Mouse (Mus musculus) left cerebral cortex, adult 18-20 months (tissue): ENCODE measurements around the gene Col26a1. TPM values are rescaled to one million over a fixed set of nuclear protein-coding genes. Genes with fewer than 3 reads are reported as not detected.
A peak's percentile ranks its signal among the peaks of the same experiment; 100 is the strongest.
"Not testable (repeated sequence)": the region's sequence is repeated elsewhere in the genome, so short reads cannot be mapped to it uniquely, and the experiment has no call there.

Experiments used
- DNase-seq, 2 experiments: peaks; one replicate each; pipeline ENCODE4 v3.0.0; 2021 to 2022; ENCODE audit warnings: low spot score in 2 of 2, mixed read lengths in 1 of 2
- total RNA-seq, 2 experiments: library from RNA; stranded (reverse); gene quantifications; 2 replicates each; pipeline ENCODE4 v1.2.3; 2021

Gene Col26a1
- total RNA-seq, 2 experiments from 2014 or later = 7.3 to 8.8 TPM

- DNase-seq = no peak
Measured at GRCm38 (mm10) chr5:136759781-136760180, 123.2 kb downstream of the Col26a1 start.

DNA sequence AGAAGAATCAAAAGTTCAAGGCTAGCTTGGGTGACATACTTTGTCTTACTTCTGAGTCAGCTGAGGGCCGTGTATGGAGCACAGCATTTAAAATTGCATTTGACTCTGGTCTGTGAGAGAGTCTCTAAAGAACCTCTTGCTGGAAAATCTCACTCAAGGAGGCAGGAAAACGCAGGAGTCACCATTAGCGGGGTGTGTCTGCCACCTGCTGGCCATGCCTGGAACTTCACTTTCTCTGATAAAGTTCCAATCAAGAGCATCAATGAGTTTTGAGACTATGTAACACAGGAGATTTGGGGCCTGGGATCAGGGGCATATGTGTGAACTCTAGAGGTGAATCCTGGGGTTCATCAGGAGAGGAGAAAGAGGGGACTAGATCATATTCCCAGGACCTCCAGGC is 127.3 kb downstream of the Col26a1 start:
- peak; percentile 72 to 74 for DNase-seq

GRCm38 (mm10) chr5:136754053-136754591 is 128.9 kb downstream of the Col26a1 start:
- no peak for DNase-seq

DNA sequence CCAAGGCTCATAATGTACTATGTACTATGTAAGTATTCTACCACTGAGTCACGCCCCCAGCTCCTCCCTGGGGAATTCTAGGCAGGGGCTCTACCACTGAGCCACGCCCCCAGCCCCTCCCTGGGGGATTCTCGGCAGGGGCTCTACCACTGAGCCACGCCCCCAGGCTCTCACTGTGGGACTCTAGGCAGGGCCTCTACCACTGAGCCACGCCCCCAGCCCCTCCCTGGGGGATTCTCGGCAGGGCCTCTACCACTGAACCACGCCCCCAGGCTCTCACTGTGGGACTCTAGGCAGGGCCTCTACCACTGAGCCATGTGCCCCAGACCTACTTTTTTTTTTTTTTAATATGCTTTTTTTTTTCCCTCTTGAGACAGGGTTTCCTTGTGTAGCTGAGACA is 129.8 kb downstream of the Col26a1 start:
- not testable (repeated sequence) for DNase-seq

GRCm38 (mm10) chr5:136752104-136752503 is 130.9 kb downstream of the Col26a1 start:
- no peak for DNase-seq

DNA sequence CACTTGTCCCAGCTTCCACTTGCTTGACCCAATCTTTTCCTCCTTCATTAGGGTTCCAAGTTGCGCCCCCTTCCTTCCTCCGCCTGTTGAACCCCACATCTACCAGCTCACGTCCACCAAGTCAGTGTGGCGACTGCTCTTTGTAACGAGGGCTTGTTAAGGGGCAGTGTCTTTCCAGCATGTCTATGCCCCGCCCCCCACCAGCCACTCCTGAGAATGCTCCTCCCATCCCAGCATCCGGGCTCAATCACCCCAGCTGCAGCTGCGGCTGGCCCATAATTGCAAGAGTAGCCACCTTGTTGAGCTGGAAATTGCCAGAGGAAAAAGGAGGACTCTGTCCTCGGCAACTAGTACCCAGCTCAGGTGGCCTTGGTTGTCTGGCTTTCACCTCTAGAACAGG is 136.4 kb downstream of the Col26a1 start:
- no peak for DNase-seq

GRCm38 (mm10) chr5:136738918-136739317 is 144.1 kb downstream of the Col26a1 start:
- no peak for DNase-seq

DNA sequence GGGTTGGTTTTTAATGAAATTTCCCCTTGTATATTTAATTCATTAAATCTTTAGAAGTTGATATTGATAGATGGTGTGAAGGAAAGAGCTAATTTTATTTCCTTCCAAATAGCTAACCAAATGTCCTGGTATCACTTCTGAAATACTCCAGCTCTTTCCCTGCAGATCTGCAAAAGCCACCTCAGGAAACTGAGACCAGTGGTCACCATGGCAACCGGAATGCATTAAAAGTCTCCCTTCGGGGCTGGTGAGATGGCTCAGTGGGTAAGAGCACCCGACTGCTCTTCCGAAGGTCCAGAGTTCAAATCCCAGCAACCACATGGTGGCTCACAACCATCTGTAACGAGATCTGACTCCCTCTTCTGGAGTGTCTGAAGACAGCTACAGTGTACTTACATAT is 156.7 kb downstream of the Col26a1 start:
- DNase-seq = not testable (repeated sequence)

GRCm38 (mm10) chr5:136721596-136721995 is 161.4 kb downstream of the Col26a1 start:
- DNase-seq = no peak

DNA sequence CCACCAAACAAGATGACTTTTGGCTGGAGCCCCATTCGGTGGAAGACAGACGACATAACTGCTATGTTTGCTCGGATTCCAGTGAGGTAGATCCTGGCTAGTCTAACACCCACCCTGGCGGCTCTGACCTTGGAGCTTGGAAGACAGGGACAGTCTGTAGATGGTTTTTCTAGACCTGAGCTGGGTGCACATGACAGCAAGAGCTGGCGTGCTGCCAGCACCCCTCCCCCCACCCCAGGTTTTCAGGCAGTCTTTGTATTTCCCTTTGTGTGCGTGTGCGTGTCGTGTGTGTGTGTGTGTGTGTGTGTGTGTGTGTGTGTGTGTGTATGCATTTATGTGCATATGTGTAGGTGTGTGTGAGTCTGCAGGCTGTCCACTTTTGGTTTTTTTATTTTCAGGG is 164.4 kb downstream of the Col26a1 start:
- DNase-seq = no peak

DNA sequence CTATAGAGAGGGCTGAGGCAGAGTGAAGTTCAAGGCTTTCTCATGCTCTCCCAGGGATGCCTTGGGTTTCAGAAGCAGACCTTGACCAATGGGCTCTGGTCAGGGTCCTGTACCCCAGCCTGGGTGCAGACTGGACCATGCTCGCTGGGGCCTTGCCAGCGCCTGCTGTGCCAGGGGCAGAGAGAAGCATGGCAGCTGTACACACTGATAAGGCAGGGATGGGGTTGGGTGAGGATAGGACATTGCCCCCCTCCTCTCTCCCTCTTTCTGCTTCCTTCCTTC is 165.5 kb downstream of the Col26a1 start:
- no peak for DNase-seq

DNA sequence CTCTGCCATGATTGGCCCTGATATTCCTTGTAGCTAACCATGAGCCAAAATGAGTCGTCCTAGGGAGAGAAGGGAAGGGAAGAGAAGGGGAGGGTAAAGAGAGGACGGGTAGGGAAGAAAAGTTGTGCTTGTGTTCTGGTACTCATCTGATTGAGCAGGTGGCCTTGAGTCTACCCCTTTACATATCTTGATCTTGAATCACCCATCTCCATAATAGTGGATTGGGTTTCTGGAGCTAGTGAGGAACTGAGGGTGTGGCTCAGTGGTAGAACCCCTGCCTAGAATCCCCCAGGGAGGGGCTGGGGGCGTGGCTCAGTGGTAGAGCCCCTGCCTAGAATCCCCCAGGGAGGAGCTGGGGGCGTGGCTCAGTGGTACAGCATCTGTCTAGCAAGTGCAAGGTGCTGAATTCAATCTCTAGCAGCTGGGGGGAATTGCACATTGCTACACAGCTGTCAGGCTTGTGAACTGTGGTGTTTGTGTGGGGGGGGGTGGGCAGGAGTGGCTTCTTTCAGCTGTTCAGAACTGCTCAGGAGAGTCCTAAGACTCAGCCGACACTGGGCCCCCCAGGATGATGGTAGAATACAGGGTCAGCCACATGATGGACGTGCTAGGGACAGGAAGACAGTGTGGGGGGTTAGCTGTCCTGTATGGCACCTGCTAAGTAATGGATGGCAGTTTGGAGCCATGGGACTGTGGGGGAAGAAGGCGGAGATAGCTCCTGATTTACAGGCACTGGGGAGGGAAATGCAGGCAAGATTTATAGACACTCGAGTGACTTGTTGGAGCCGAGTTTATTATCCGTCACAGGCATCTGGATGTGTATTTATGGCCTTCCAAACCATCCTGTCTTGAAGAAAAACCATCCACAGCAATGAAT is 166.1 kb downstream of the Col26a1 start:
- no peak for DNase-seq

DNA sequence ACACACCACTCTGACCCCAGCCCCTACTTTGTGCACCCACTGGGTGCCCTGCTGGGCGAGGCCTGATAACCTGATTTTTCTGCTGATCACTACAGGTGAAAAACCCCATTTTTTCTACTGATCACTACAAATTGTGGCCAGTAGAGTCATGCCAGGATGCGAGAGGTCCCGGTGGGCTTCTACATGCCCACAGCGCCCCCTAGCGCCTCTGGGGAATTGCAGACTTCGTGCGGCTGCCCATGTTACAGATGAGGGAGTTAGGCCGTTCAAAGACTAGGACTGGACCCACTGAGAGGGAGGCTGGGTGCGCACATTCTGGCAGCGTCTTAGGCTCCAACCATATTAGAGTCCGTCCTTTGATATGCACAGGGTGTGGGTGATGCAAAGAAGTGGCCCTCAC is 168.1 kb downstream of the Col26a1 start:
- DNase-seq = peak in 1 of 2 experiments; percentile 31

DNA sequence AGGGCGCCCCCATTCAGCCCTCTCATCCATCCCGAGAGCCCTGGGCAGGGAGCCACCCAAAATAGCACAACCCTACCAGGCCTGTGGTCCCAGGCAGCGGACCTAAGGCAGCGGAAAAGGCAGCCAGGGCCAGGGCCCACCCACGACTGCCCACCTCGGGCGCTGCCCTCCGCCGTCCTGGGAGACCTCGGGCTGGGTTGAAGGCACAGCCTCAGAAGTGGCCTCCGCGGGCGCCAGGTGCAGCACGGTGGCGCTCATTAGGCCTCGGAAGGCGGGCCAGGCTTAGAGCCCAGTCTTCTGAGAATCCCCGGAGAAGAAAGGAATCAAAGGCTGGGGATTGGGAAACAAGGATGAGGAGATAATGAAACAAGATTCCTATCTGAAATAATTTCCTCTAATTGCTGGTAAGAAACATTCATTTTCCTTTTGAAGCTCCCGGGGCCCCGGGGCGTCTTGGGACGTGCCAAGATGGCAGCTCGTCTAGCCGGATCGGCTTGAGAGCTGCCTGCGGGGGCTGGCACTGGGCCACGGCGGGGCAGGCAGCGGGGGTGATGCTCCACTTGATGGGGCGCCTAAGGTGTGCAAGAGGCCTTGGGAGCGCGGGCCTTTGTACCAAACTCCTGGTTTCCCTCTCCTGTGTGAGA is 168.7 kb downstream of the Col26a1 start:
- no peak for DNase-seq

DNA sequence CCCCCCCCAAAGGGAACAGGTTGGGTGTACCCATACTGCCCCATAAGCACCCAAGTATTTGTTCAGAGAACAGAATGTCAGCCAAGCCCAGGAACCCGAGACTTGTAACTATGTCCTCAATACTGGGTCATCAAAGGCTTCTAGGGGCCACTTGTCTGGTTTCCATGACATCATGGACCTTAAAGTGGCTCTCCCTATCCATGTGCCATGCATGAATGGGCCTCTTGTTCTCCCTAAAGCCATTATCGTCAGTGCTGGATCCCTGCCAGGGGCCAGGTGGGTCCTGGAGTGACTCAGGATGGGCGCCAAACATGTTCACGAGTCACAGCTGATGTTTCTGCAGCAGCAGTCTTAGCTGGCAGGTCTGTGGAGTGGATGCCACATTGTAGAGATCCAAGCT is 172.3 kb downstream of the Col26a1 start:
- DNase-seq = no peak

- no peak for DNase-seq
Measured at GRCm38 (mm10) chr5:136708116-136708515, 174.9 kb downstream of the Col26a1 start.

DNA sequence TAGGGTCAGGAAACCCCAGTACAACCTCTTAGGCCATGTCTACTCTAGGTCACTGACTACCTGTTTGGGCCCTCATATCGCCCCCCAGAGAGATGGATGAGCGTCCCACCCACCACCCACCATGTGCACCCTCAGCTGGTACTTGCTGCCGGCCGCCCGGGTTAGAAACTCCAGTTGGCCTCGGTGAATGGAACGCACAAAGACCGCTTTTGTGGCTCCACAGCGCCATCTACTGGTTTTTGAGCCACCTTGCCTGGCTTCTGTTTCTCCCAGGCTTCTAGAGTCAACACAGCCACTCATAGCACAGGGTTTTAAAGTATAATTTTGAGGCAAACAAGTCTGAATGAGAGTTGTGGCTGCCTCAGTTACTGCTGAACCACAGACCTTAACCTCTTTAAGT is 176.2 kb downstream of the Col26a1 start:
- peak; percentile 65 to 77 for DNase-seq

GRCm38 (mm10) chr5:136705532-136705931 is 177.5 kb downstream of the Col26a1 start:
- no peak for DNase-seq

DNA sequence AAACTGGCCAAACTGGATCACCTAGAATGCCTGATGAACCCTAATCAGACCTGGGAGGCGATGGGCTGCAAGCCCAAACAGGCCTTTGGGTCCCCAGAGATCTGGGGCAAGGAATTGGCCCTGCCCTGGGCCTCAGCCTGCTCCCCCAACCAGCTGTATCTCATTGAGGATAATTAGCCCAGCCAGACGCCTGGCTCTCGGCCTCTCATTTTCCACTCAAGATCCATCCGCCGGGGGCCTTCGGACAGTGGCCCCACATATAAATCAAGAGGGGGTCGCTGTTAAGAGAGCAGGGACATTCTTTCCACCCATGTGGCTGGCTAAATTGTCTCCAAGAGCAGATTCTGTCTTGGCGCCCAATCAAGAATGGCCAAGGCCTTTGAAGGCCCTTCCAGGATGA is 178.9 kb downstream of the Col26a1 start:
- no peak for DNase-seq

DNA sequence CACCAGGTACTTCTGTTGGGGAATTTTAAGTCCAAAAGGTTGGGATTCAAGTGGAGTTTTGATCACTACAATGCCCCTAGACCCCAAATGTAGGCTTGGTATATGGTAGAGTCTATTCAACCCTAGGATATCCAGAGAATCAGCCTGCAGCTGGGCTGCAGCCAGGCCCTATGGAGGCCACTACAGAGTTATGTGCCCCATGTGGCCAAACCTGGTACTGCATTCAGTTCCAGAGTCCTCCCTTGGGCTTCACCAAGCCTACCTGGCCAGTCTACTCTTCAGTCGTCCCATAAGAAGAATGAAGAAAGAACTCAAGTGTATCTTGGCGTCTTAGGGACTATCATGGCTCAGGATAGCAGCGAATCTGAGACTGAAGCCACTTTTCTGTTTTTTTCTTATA is 179.3 kb downstream of the Col26a1 start:
- peak; percentile 67 to 89 for DNase-seq

- no peak for DNase-seq
Measured at GRCm38 (mm10) chr5:136702159-136702725, 180.8 kb downstream of the Col26a1 start.

DNA sequence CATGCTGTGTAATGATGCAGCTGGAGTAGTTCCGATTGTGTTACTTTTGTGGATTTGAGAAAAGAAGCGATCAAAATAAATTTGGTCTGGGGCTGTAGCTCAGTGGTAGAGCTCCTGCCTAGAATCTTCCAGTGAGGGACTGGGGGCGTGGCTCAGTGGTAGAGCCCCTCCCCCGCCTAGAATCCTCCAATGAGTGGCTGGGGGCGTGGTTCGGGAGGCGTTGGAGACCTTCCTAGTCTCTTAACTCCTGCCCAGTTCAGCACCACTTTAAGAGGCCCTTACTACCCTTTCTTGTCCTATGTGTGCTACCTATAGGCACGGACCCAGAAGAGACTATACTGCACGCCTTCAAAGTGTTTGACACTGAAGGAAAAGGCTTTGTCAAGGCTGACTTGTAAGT is 185.4 kb downstream of the Col26a1 start:
- DNase-seq = no peak
